Mouse (Mus musculus): ENCODE data around the gene Cacna2d4. TPM values are rescaled to one million over a fixed set of nuclear protein-coding genes. Genes with fewer than 3 reads are reported as not detected.
A peak's percentile ranks its signal among the peaks of the same experiment; 100 is the strongest.

Gene Cacna2d4
- polyA plus RNA-seq, 1 experiment from 2014 or later, result not detected

DNA sequence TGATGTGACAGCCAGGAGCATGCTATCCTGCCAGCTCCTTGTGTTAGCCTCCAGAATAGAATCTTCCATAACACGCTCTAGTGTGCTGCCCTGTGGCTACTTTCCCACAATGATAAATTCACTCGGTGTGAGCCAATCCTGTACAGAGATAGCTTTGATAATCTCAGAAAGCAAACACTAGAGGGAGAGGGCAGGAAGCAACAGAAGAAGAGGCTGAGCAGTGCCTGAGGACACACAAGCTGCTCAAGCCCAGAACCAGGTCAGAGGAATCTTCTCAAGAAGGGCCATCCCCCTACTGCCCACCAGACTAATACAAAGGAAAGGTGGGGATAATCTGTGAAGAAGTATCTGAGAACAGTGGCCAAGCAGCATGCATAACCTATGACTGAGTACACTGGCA lies 131.1 kb downstream of the Cacna2d4 start:
- H3K9me3 ChIP-seq, result no peaks in the 10 kb centered on the region
- no peak for ATAC-seq (ENCODE audit: extremely low read depth, insufficient number of reproducible peaks, low FRiP score, low TSS enrichment)
- H3K27ac ChIP-seq (replicated peaks), result no peak overlapping the region
- H3K4me1 ChIP-seq, result peaks cover 12% of the 10 kb centered on the region
- H3K4me2 ChIP-seq, result no peak overlapping the region
- no peak overlapping the region for H3K9ac ChIP-seq
- H3K36me3 ChIP-seq, result peaks cover 58% of the 10 kb centered on the region
- H3K27me3 ChIP-seq (replicated peaks), result no peaks in the 10 kb centered on the region
- H3K4me3 ChIP-seq, result no peak overlapping the region
- WGBS, result 54% methylated on average over 2 of the region's 2 CpGs

GRCm38 (mm10) chr6:119371624-119372023 lies 135.3 kb downstream of the Cacna2d4 start:
- Histone ChIP-seq H3K9me3 (no peaks in the 10 kb centered on the region), H3K4me3 (no peak overlapping the region), H3K4me2 (no peak overlapping the region), H3K9ac (no peak overlapping the region), H3K27me3 (replicated peaks) (no peaks in the 10 kb centered on the region), H3K36me3 (peaks cover 22% of the 10 kb centered on the region), H3K27ac (replicated peaks) (no peak overlapping the region), H3K4me1 (peaks cover 20% of the 10 kb centered on the region)
- no peak for ATAC-seq (ENCODE audit: extremely low read depth, insufficient number of reproducible peaks, low FRiP score, low TSS enrichment)

DNA sequence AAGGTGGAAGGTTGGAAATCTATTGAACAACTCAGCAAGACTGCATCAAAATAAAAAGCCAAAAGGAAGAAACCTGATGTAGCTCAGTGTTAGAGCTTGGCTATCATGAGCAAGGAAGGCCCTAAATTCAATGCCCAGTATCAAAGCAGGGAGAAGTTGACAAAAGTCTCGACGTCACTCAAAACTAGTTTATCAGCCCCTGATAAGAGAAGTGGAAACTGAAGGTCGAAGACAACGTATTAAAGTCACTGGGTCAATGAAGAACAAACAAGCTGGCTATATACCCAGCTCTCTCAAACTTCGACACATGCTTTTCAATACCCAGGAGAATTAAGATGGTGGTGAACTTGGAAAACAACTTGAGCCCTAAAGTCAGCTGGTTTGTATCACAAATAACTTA lies 135.9 kb downstream of the Cacna2d4 start:
- H3K4me1 ChIP-seq, result peaks cover 26% of the 10 kb centered on the region
- ATAC-seq (ENCODE audit: extremely low read depth, insufficient number of reproducible peaks, low FRiP score, low TSS enrichment), result no peak
- 24% methylated on average over 5 of the region's 5 CpGs for WGBS
- H3K27ac ChIP-seq (replicated peaks), result no peak overlapping the region
- H3K4me3 ChIP-seq, result no peak overlapping the region
- no peak overlapping the region for H3K4me2 ChIP-seq
- H3K36me3 ChIP-seq, result peaks cover 19% of the 10 kb centered on the region
- H3K9ac ChIP-seq, result no peak overlapping the region
- H3K27me3 ChIP-seq (replicated peaks), result no peaks in the 10 kb centered on the region
- H3K9me3 ChIP-seq, result no peaks in the 10 kb centered on the region

- H3K4me1 ChIP-seq, result peaks cover 35% of the 10 kb centered on the region
- ATAC-seq (ENCODE audit: extremely low read depth, insufficient number of reproducible peaks, low FRiP score, low TSS enrichment), result no peak
- H3K36me3 ChIP-seq, result peaks cover 13% of the 10 kb centered on the region
- H3K4me3 ChIP-seq, result no peak overlapping the region
- no peaks in the 10 kb centered on the region for H3K9me3 ChIP-seq
- H3K4me2 ChIP-seq, result no peak overlapping the region
- no peak overlapping the region for H3K27ac ChIP-seq (replicated peaks)
- no peaks in the 10 kb centered on the region for H3K27me3 ChIP-seq (replicated peaks)
- no peak overlapping the region for H3K9ac ChIP-seq
These were observed 136.8 kb downstream of the Cacna2d4 start for GRCm38 (mm10) chr6:119373000-119373705.

DNA sequence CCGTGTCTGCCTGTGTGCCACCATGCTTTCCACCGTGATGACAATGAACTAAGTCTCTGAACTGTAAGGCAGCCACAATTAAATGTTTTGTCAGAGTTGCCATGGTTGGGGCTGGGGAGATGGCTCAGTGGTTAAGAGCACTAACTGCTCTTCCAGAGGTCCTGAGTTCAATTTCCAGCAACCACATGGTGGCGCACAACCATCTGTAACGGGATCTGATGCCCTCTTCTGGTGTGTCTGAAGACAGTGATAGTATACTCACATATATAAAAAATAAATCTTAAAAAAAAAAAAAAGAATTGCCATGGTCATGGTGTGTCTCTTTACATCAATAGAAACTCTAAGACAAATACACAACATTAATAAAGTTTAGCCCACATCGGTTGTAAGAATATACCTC lies 138.7 kb downstream of the Cacna2d4 start:
- Histone ChIP-seq H3K4me2 (no peak overlapping the region), H3K4me3 (no peak overlapping the region), H3K36me3 (peaks cover 6% of the 10 kb centered on the region; the same call in 1 of the 2 replicates), H3K9ac (no peak overlapping the region), H3K27me3 (replicated peaks) (no peaks in the 10 kb centered on the region), H3K9me3 (no peaks in the 10 kb centered on the region), H3K4me1 (peaks cover 52% of the 10 kb centered on the region), H3K27ac (replicated peaks) (no peak overlapping the region)
- no peak for ATAC-seq (ENCODE audit: extremely low read depth, insufficient number of reproducible peaks, low FRiP score, low TSS enrichment)
- 76% methylated on average over 5 of the region's 5 CpGs for WGBS

DNA sequence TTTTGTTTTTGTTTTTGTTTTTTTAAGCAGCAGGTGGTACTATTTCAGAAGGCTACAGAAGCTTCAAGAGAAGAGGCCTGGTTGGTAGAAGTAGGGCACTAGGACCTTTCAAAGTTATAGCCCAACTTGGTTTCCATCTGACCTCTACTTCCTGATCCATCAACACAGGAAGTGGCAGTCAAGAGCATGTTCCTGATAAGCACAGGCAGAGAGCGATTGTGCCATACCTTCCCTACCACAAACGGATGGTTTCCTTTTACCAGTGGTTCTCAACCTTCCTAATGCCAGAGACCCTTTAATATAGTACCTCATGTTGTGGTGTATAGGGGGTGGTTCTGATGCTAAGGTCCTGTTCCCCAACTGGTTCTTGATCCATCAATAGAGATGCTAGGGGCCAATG lies 141.3 kb downstream of the Cacna2d4 start:
- peaks cover 6% of the 10 kb centered on the region; the same call in 1 of the 2 replicates for H3K36me3 ChIP-seq
- H3K27me3 ChIP-seq (replicated peaks), result no peaks in the 10 kb centered on the region
- H3K4me2 ChIP-seq, result 0 out of 2 replicates have a peak overlapping the region, but pooled peaks have one; percentile 4
- H3K9ac ChIP-seq, result no peak overlapping the region
- no peaks in the 10 kb centered on the region for H3K9me3 ChIP-seq
- no peak overlapping the region for H3K4me3 ChIP-seq
- H3K27ac ChIP-seq (replicated peaks), result peak overlapping the region; percentile 13; the same call in 1 of the 2 replicates
- WGBS, result 10% methylated on average over 2 of the region's 2 CpGs
- no peak for ATAC-seq (ENCODE audit: extremely low read depth, insufficient number of reproducible peaks, low FRiP score, low TSS enrichment)
- peaks cover 58% of the 10 kb centered on the region for H3K4me1 ChIP-seq

DNA sequence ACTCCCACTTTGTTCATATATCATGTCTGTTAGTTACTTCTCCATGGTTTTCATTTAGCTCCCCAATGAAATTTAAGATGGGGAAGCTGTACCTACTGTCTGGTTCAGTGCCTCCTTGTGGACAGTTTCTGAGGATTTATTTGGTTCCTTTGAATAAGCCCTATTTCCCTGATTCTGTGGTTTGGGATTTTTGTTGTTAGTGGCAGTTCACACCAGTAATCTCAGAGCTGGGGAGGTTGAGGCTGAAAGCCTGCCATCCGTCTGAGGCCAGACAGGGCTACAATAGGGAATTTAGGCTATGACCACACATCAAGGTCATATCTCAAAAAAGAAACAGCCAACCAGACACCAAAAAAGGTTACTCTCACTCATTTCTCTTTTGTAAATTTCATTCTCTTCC lies 142.3 kb downstream of the Cacna2d4 start:
- no peak overlapping the region for H3K9ac ChIP-seq
- H3K36me3 ChIP-seq, result peaks cover 6% of the 10 kb centered on the region; the same call in 1 of the 2 replicates
- peaks cover 49% of the 10 kb centered on the region for H3K4me1 ChIP-seq
- ATAC-seq (ENCODE audit: extremely low read depth, insufficient number of reproducible peaks, low FRiP score, low TSS enrichment), result no peak
- H3K4me3 ChIP-seq, result no peak overlapping the region
- WGBS, result 79% methylated on average over 1 of the region's 1 CpGs
- H3K27me3 ChIP-seq (replicated peaks), result no peaks in the 10 kb centered on the region
- H3K4me2 ChIP-seq, result no peak overlapping the region
- H3K27ac ChIP-seq (replicated peaks), result no peak overlapping the region
- H3K9me3 ChIP-seq, result no peaks in the 10 kb centered on the region

- no peak overlapping the region for H3K4me2 ChIP-seq
- no peak for ATAC-seq (ENCODE audit: extremely low read depth, insufficient number of reproducible peaks, low FRiP score, low TSS enrichment)
- H3K27me3 ChIP-seq (replicated peaks), result no peaks in the 10 kb centered on the region
- no peak overlapping the region for H3K9ac ChIP-seq
- WGBS, result 91% methylated on average over 1 of the region's 1 CpGs
- peaks cover 32% of the 10 kb centered on the region for H3K4me1 ChIP-seq
- no peaks in the 10 kb centered on the region for H3K9me3 ChIP-seq
- H3K36me3 ChIP-seq, result no peaks in the 10 kb centered on the region
- no peak overlapping the region for H3K4me3 ChIP-seq
- no peak overlapping the region for H3K27ac ChIP-seq (replicated peaks)
These were observed 149.3 kb downstream of the Cacna2d4 start for GRCm38 (mm10) chr6:119385668-119386067.

- H3K9ac ChIP-seq, result peak overlapping the region; percentile 94; the same call in 1 of the 2 replicates
- H3K36me3 ChIP-seq, result no peaks in the 10 kb centered on the region
- H3K9me3 ChIP-seq, result no peaks in the 10 kb centered on the region
- peaks cover 28% of the 10 kb centered on the region for H3K4me1 ChIP-seq
- 84% methylated on average over 4 of the region's 4 CpGs for WGBS
- peak overlapping the region; percentile 86 for H3K4me2 ChIP-seq
- H3K4me3 ChIP-seq, result 0 out of 2 replicates have a peak overlapping the region, but pooled peaks have one; percentile 78
- H3K27me3 ChIP-seq (replicated peaks), result no peaks in the 10 kb centered on the region
- no peak for ATAC-seq (ENCODE audit: extremely low read depth, insufficient number of reproducible peaks, low FRiP score, low TSS enrichment)
- no peak overlapping the region for H3K27ac ChIP-seq (replicated peaks)
These were observed 150.1 kb downstream of the Cacna2d4 start for GRCm38 (mm10) chr6:119386421-119386820.

DNA sequence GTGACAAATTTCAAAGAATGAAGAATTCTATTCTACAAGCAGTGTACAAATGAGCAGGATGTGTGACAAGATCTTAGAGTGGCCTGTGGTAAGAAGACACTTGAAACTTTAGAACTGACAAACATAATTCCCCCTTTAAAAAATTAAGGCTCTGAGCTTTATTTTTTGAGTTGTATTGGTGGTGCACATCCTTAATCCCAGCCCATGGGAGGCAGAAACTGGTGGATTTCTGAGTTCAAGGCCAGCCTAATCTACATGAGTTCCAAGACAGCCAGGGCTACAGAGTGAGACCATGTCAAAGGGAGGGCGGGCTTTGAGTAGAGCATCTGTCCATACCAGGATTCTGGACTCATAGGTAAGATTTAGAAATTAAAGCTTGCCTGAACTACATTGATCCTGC lies 150.5 kb downstream of the Cacna2d4 start:
- Histone ChIP-seq H3K9ac (peak overlapping the region; percentile 94), H3K27me3 (replicated peaks) (no peaks in the 10 kb centered on the region), H3K4me1 (peaks cover 24% of the 10 kb centered on the region), H3K27ac (replicated peaks) (no peak overlapping the region), H3K4me2 (peak overlapping the region; percentile 86), H3K4me3 (peak overlapping the region; percentile 78), H3K36me3 (no peaks in the 10 kb centered on the region), H3K9me3 (no peaks in the 10 kb centered on the region)
- no peak for ATAC-seq (ENCODE audit: extremely low read depth, insufficient number of reproducible peaks, low FRiP score, low TSS enrichment)
- 88% methylated on average over 1 of the region's 1 CpGs for WGBS

DNA sequence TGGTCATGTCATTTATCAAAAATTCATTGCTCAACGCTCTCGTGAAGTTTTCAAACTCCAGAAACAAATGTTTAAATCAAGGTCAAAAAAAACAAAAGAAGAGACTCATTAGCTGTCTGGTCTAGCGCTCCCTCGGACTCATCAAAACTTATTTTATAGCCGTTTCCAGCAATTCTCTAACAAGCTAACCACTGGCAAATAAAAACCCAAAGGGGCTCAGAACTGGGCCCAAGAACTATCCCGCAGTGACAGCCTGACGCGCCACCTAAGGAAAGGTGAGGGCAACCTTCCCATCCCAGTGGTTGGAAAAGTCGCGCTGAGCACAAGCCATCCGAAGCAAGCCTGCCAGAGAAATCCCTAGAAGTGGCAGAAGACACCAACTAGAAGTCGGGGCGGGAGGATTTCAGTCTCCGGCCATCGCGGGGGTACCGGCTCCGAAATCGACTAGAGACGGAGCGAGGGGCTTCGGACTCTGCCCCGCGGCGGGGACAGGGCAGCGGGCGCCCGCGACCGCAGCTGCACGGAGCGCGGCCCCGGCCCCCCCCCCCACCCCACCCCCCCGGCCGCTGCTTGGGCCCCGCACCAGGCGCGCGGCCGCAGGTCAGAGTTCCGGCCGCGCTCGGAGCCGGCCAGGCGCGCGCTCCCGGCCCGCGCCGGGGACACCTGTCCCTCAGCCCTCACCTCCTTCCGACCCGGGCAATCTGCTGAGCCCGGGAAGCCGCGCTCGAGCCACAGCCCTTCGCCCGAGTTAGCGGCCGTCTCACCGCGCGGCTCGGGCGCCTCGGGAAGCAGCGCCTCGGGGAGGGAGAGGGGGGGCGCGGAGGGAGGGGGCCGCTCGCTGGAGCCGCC lies 151.7 kb downstream of the Cacna2d4 start:
- Histone ChIP-seq H3K9me3 (no peaks in the 10 kb centered on the region), H3K4me1 (peaks cover 19% of the 10 kb centered on the region), H3K9ac (peak overlapping the region; percentile 94), H3K27me3 (replicated peaks) (no peaks in the 10 kb centered on the region), H3K36me3 (no peaks in the 10 kb centered on the region), H3K27ac (replicated peaks) (peak overlapping the region; percentile 93), H3K4me3 (peak overlapping the region; percentile 78), H3K4me2 (peak overlapping the region; percentile 86)
- 1% methylated on average over 50 of the region's 76 CpGs for WGBS
- ATAC-seq (ENCODE audit: extremely low read depth, insufficient number of reproducible peaks, low FRiP score, low TSS enrichment), result peak; percentile 78
